Mouse (Mus musculus) monocyte, adult 5-6 weeks (primary cell): ENCODE results near the gene Slc13a3. TPM values are rescaled to one million over a fixed set of nuclear protein-coding genes. Genes with fewer than 3 reads are reported as not detected.
A peak's percentile ranks its signal among the peaks of the same experiment; 100 is the strongest.

ENCODE experiments used
- ATAC-seq: fragments of 153-309, 156-312 bp; replicated peaks from 2 replicates; pipeline ENCODE4 v1.8.0; 2017; ENCODE audit warnings: mild to moderate bottlenecking; ENCODE audit not compliant: low TSS enrichment, insufficient number of reproducible peaks, severe bottlenecking, poor library complexity, low FRiP score
- total RNA-seq: library from RNA; stranded (forward); fragments of 200-1000, 200-491, 200-594 nt; gene quantifications from 3 replicates; pipeline ENCODE4 v1.2.3, GENCODE M21; 2017

Gene Slc13a3
- total RNA-seq, 1 experiment from 2014 or later, result not detected

GRCm38 (mm10) chr2:165380050-165380449 is 93.0 kb downstream of the Slc13a3 start:
- ATAC-seq, result no peak

DNA sequence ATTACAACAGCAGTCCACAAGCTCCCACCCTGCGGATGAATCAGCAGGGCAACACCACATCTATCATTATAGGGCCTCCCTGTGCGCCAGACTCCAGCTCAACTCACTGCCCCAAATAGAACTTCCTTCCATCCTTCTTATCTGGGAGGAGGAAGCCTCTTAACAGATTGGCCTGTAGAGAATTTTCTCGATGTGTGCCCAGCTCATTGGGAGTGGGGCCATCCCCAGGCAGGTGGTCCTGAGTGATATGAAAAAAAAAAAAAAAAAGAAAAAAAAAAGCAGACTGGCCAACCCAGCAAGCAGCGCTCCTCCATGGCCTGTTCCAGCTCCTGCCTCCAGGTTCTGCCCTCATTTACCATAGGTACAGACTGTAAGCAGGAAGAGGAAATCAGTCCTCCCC is 97.0 kb downstream of the Slc13a3 start:
- ATAC-seq, result no peak

GRCm38 (mm10) chr2:165375478-165375877 is 97.6 kb downstream of the Slc13a3 start:
- ATAC-seq, result no peak

DNA sequence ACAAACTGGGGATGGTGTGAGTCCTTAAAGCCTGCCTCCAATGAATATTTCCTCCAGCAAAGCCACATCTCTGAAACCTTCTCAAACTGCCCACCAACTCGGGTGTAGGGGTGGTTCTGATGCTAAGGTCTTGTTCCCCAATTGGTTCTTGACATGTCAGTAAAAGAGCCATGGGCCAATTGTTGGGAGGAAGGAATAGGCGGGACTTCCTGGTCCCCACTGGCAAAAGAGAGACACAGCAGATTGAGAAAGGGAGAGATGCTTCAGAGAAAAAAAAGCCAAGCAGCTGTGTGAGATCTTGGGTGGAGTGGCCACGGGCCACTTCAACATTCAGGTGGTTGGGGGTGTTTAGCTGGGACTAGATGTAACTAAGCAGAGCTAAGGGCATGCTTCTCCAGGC is 102.0 kb downstream of the Slc13a3 start:
- ATAC-seq, result no peak

- ATAC-seq, result no peak
These were observed 102.7 kb downstream of the Slc13a3 start for GRCm38 (mm10) chr2:165370348-165370747.

DNA sequence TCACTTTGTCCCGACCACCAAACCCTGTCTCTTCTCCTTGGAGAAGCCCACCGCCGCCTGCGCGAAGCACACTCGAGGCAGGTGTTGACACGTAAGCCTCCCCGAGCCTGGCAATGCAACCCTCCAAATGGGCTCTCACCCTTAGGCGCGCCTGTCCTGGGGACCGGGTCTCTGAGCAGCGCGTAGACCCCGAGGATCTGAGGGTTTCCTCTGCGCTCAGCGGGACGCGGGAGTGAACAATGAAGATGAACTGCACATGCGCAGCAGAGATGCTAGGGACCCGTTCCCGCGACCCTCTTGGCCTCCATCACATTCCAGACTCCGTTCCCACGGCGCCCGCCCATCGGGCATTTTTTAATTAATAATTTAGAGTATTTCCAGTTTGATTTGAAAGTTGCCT is 104.5 kb downstream of the Slc13a3 start, which contains the start of gene Zfp663:
TSS of gene Zfp663 (minus strand) at position 234 of the 400 bp plus-strand sequence.
- ATAC-seq, result no peak

GRCm38 (mm10) chr2:165367868-165368439 is 105.1 kb downstream of the Slc13a3 start:
- no peak for ATAC-seq

DNA sequence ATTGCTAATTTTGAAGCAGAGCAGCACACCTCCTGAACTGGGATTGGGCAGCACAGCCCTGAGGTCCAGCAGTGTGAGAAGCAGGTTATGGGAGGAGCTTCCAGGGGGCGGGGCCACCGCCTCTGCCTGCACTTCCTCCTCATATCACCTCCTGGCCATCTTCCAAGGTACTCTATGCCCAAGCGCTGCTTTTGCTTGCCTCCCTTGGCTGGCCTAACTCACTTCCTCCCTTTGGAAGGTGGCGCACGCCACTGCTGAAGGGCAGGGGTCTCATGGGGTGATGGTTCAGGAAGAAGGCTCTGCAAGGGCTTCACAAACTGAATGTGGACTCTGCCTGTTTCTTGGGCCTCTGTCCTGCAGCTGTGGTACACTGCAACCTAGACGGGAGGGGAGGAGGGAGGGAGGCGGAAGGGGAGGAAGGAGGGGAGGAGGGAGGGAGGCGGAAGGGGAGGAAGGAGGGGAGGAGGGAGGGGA is 105.9 kb downstream of the Slc13a3 start:
- ATAC-seq, result peak; percentile 75

DNA sequence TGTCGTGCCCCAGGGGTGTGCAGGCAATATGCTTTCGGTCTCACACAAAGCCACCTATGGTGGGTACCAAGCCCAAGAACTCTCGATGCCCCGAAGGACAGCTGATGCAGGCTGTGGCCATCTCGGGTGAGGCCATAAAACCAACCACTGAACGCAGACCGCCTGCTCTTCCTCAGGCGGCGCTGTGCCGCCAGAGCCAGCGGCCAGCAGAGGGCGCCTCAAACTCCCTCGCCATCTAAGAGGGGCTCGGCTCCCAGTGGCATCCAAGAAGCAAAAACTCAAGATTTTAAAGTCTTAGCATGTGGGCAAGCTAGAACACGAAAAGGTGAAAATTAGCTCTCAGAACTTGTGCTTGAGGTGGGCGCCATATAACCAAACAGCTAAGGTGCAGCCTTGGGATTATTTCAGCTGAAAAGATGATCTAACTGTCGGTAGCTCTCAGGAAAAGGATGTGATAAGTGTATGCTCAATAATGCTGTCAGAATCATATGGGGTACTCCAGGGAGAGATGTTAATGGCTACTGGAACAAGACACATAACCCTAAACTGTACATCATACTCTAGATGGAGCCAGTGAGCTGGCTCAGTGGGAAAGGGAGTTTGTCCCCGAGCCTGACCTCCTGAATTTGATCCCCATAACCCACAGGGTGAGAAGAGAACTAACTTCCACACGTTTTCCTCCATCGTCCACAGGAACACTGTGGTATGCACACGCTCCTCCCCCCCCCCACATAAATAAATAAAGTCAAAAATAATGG is 108.5 kb downstream of the Slc13a3 start:
- ATAC-seq, result no peak

- ATAC-seq, result no peak
These were observed 109.7 kb downstream of the Slc13a3 start for GRCm38 (mm10) chr2:165363282-165363681.

GRCm38 (mm10) chr2:165360861-165361260 is 112.2 kb downstream of the Slc13a3 start:
- ATAC-seq, result peak; percentile 78

Other genes with a start within 250 kb of the Slc13a3 start
- 0.57 to 8.1 TPM (median 2.1 TPM) in 3 replicates for gene Cdh22, start 238.4 kb downstream of the Slc13a3 start, total RNA-seq
- gene Slc35c2, start 185.4 kb downstream of the Slc13a3 start, total RNA-seq, result 40.2 to 52.6 TPM (median 47.2 TPM) in 3 replicates
- 120 to 175 TPM (median 140 TPM) in 3 replicates for gene Elmo2, start 146.8 kb downstream of the Slc13a3 start, total RNA-seq
- not detected in 3 replicates for gene Zfp663, start 104.5 kb downstream of the Slc13a3 start, total RNA-seq
- not detected in 3 replicates for gene Zfp334, start 85.0 kb downstream of the Slc13a3 start, total RNA-seq
- gene Ocstamp, start 72.8 kb downstream of the Slc13a3 start, total RNA-seq, result 0.19 TPM in 1 of 3 replicates, not detected in the others
- 4.5 to 14.9 TPM (median 5.4 TPM) in 3 replicates for gene Trp53rka, start 20.1 kb upstream of the Slc13a3 start, total RNA-seq
- 0.68 TPM in 1 of 3 replicates, not detected in the others for gene Slc2a10, start 30.6 kb upstream of the Slc13a3 start, total RNA-seq
- 6.4 to 28.6 TPM (median 10.3 TPM) in 3 replicates for gene Eya2, start 121.8 kb upstream of the Slc13a3 start, total RNA-seq